Mouse (Mus musculus) c-Kit-positive CD71-positive TER-119-positive erythroid progenitor cells, embryonic 14.5 days (primary cell): ENCODE data around the gene Reln.

ENCODE experiments used
- DNase-seq: peaks from one replicate; pipeline ENCODE4 v3.0.0-alpha.2; 2013; ENCODE audit warnings: low spot score

Gene Reln

GRCm38 (mm10) chr5:22344556-22344975 is at the start of gene Reln:
TSS of gene Reln (minus strand) at chr5:22344702.
- DNase-seq, result no peak

- DNase-seq, result no peak
These were observed 44.0 kb upstream of the Reln start for GRCm38 (mm10) chr5:22388502-22388901.

GRCm38 (mm10) chr5:22360510-22360909 is 16.0 kb upstream of the Reln start:
- DNase-seq, result no peak

GRCm38 (mm10) chr5:22348412-22348811 is 3.9 kb upstream of the Reln start:
- peak; percentile 99 for DNase-seq

- DNase-seq, result peak; percentile 57
These were observed 3.2 kb upstream of the Reln start for GRCm38 (mm10) chr5:22347732-22348131.

- no peak for DNase-seq
These were observed 1.6 kb upstream of the Reln start for GRCm38 (mm10) chr5:22345894-22346635.

- DNase-seq, result peak; percentile 56
These were observed 612 bp upstream of the Reln start for GRCm38 (mm10) chr5:22344976-22345651.

GRCm38 (mm10) chr5:22343843-22344555 is 503 bp downstream of the Reln start:
- DNase-seq, result no peak

GRCm38 (mm10) chr5:22343536-22343842 is 1.0 kb downstream of the Reln start:
- no peak for DNase-seq

GRCm38 (mm10) chr5:22342461-22342860 is 2.0 kb downstream of the Reln start:
- DNase-seq, result no peak

GRCm38 (mm10) chr5:22340991-22341390 is 3.5 kb downstream of the Reln start:
- no peak for DNase-seq

GRCm38 (mm10) chr5:22335408-22335807 is 9.1 kb downstream of the Reln start:
- DNase-seq, result no peak

- no peak for DNase-seq
These were observed 13.7 kb downstream of the Reln start for GRCm38 (mm10) chr5:22330802-22331201.

GRCm38 (mm10) chr5:22328431-22329359 is 15.8 kb downstream of the Reln start:
- DNase-seq, result no peak

GRCm38 (mm10) chr5:22327170-22327569 is 17.3 kb downstream of the Reln start:
- no peak for DNase-seq

- no peak for DNase-seq
These were observed 20.7 kb downstream of the Reln start for GRCm38 (mm10) chr5:22323801-22324200.

GRCm38 (mm10) chr5:22317807-22318206 is 26.7 kb downstream of the Reln start:
- no peak for DNase-seq

GRCm38 (mm10) chr5:22316471-22316870 is 28.0 kb downstream of the Reln start:
- no peak for DNase-seq

GRCm38 (mm10) chr5:22315990-22316389 is 28.5 kb downstream of the Reln start:
- DNase-seq, result no peak

GRCm38 (mm10) chr5:22312995-22313394 is 31.5 kb downstream of the Reln start:
- no peak for DNase-seq

- DNase-seq, result no peak
These were observed 33.5 kb downstream of the Reln start for GRCm38 (mm10) chr5:22311046-22311445.

GRCm38 (mm10) chr5:22309001-22309400 is 35.5 kb downstream of the Reln start:
- no peak for DNase-seq
